Mouse (Mus musculus): Measurements from ENCODE around the gene Prc1.

DNA sequence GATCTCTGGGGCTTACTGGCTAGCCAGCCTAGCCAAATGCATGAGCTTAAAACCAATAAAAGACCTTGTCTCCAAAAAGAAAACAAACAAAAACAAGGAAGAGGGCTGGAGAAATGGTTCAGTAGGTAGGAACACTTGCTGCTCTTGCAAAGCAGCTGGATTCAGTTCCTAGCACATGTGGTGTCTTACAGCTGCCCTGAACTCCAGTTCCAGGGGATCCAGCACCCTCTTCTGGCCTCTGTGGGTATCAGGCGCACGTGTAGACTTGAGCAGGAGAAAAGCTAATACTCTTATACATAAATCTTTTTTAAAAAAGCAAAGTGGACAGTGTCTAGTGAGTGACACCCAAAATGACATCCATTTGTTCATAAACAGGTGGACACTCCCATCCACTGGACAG is 7.3 kb downstream of the Prc1 start:
- TF ChIP-seq POLR2A (IDR thresholded peaks at IDR 0.05; ENCODE audit: control insufficient read depth, low read depth, low read length) (no peak), CTCF (IDR thresholded peaks at IDR 0.05; ENCODE audit: control insufficient read depth, insufficient read depth, insufficient replicate concordance, low read depth, low read length) (no peak)

Measured in testis, adult 2 months (tissue).